Mouse (Mus musculus) granulocyte monocyte progenitor cell, adult 5-6 weeks (primary cell): ENCODE results near the gene Fig4. TPM values are rescaled to one million over a fixed set of nuclear protein-coding genes. Genes with fewer than 3 reads are reported as not detected.

ENCODE experiments used
- ATAC-seq: replicated peaks from 2 replicates; pipeline ENCODE4 v1.8.0; 2016; ENCODE audit warnings: mild to moderate bottlenecking, moderate TSS enrichment, inconsistent platforms; ENCODE audit not compliant: poor library complexity, severe bottlenecking
- total RNA-seq, 2 experiments: library from RNA; stranded (forward) in 1 of 2; stranded (reverse) in 1 of 2; fragments of 200-712, 200-1000 nt in 1 of 2; fragments of >200 nt in 1 of 2; fragmentation: Nextera tagmentation in 1 of 2; gene quantifications; 2 replicates each; pipeline ENCODE4 v1.2.3; 2014 to 2017

Gene Fig4
- total RNA-seq, 2 experiments from 2014 or later: 28.1 to 48.5 TPM

DNA sequence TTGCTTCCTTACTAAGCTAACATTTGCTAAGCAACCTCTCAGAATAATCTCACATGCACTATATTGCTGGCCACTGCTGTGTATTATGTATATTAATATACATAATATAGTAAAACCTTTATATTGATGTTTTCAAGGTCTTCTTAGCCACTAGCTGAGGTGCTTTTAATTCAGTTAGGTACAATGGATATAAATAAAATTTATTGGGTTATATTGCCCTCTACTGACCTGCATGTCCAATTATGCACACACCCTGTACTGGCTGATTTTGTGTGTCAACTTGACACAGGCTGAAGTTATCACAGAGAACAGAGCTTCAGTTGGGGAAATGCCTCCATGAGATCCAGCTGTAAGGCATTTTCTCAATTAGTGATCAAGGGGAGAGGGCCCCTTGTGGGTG, 41.2 kb downstream of the Fig4 start:
- ATAC-seq: no peak

- ATAC-seq: no peak
These were observed 41.8 kb downstream of the Fig4 start for GRCm38 (mm10) chr10:41261218-41261617.

- no peak for ATAC-seq
These were observed 42.6 kb downstream of the Fig4 start for GRCm38 (mm10) chr10:41260243-41261006.

DNA sequence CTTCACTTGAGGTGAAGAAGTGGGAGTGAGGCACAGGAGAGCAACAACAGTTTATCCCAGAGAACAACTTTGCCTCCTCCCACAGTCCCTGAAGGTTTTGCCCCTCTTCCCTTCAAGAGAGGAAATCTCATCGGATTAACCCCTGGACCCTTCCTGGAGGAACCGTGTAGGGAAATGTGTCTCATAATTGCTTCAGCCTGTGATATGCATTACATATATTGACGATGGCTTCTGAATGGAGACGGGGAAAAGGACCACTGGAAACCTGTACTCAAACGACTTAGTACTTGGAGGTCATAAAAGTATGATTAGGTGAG, 52.4 kb downstream of the Fig4 start:
- ATAC-seq: no peak

GRCm38 (mm10) chr10:41250045-41250748, 52.9 kb downstream of the Fig4 start:
- no peak for ATAC-seq

DNA sequence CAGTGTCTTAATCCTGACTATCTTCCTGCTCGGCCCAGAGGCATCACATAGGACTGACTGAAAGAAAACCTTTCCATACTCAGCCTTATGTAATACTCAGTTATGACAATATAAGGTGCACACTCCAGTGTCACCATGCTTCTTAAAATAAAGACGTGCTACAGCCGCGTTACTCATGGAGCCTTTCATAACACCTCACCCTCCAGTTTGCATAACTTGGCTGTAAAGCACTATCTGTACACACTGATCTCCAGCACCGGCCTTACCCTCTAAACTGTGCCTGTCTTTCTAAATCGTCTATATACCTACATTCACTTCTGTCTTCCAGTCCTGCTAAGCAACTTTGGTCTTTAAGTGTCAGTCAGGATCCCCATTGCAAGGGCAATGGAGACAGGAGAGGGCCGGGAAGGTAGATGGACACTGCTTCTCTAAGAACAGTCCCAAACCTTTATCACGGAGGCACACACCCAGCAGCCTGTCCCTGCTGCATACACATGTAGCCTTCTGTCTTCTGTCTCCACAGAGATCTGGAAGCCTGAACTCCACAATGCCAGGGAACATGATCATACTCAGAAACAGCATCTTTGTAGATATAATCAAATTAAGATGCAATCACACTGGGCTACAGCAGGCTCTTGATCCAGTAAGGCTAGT, 53.9 kb downstream of the Fig4 start:
- ATAC-seq: no peak

- ATAC-seq: no peak
These were observed 55.1 kb downstream of the Fig4 start for GRCm38 (mm10) chr10:41247800-41248473.

DNA sequence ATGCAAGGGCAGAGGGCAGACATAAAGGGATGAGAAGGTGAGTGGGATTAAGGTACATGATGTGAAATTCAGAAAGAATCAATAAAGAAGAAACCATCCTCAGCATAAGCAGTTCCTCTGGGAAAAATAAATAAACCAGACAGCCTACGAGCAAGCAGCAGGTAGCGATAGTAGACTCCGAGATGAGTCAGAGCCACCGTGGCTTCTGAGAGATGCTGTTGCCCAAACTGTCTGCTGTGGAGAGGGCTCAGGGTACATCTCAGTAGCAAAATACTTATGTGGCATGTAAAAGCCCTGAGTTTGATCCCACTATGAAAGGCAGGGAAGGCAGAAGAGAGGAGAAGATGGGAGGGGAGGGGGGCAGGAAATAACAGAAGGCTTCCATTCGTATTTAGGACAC, 56.9 kb downstream of the Fig4 start:
- ATAC-seq: no peak

DNA sequence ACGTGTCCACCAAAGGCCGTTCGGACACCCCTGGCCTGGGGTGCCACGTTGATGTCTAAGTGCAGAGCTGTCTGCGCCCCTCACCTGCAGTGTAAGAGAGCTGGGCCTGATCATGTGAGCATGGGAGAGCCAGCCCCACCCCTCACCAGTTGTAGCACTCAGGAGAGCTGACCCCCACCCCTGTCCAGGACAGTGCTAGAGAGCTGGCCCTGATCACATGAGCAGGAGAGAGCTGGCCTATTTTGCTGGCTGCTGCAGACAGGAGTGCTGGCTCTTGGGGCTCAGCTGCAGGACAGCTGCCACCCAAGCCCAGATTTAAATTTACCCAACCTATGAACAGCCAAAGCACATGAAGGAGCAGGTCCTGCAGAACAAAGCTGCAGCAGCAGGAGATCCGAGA, 57.6 kb downstream of the Fig4 start:
- ATAC-seq: no peak

- ATAC-seq: no peak
These were observed 58.0 kb downstream of the Fig4 start for GRCm38 (mm10) chr10:41245028-41245427.

- no peak for ATAC-seq
These were observed 59.1 kb downstream of the Fig4 start for GRCm38 (mm10) chr10:41243930-41244329.

- no peak for ATAC-seq
These were observed 61.4 kb downstream of the Fig4 start for GRCm38 (mm10) chr10:41241558-41242242.

DNA sequence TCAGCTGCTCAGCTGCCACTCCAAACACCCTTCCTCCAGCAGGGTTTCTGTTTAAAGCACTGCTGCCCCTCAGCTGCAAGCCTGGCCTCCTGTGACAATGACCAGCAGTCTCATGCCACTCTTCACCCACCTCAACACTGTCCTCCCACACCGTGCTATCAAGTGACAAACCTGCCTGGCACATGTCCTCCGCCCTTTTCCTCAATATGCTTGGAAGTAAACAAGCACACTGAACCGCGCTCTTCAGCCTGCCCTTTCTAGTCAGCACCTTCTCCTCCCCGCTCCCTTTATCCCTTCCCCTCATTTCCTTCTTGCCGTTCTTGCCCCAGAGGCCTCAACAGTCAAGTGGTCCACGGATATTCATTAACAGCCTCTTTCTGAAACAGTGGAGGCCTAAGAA, 62.0 kb downstream of the Fig4 start:
- ATAC-seq: no peak

DNA sequence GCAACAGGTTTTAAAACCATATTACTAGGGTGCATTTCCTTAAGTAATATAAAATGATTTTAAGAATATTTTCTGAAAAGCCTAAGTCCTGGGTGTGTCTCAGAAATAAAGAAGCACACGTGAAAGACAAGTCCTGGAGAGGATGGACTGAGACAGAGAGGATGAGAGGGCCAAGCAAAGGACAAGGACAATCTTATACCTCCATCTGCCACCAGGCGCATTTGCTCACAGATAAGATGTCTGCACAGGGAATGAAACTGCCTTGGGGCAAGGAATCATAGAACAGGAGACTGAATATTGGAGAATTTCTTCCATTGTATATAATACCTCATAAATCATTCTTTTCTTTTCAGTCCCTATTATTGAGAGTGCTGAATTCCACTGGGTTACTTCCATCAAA, 67.0 kb downstream of the Fig4 start:
- ATAC-seq: no peak

GRCm38 (mm10) chr10:41235584-41235983, 67.5 kb downstream of the Fig4 start:
- ATAC-seq: no peak

DNA sequence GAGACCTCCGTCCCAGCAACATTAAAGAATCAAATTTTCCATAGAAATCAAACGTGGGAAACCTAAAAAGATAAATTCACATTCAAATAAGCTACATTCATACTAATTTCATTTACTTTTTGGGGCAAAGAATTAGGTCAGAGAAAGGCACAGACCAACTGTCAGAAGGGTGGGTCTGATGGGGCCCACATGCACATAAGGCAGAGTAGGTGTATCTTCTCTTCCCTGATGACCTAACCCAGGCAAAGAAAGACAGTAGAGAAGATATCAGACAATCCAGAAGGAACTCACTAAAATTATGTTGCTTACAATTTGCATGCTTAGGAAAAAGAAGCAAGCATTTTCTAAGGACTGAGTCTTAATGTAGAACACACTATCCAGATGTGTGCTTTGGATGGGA, 67.9 kb downstream of the Fig4 start:
- no peak for ATAC-seq

DNA sequence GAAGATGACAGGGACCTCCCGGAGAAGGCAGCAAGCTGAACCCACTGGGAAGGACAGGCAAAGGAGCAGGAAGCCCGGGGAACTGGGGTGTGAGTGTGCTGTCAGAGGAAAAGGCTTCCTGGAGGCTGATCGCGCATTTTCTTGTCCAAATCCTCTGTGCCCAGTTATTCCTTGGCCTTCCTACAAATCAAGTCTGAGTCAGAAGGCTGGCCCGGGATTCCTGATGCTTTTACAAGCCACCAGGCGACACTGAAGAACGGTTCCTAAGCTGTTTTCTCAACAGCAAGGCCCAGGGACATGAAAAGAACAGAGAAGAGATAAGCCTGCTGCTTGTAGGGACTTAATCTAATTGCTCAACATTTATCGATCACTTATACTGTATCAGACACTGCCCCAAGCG, 68.5 kb downstream of the Fig4 start:
- ATAC-seq: no peak

DNA sequence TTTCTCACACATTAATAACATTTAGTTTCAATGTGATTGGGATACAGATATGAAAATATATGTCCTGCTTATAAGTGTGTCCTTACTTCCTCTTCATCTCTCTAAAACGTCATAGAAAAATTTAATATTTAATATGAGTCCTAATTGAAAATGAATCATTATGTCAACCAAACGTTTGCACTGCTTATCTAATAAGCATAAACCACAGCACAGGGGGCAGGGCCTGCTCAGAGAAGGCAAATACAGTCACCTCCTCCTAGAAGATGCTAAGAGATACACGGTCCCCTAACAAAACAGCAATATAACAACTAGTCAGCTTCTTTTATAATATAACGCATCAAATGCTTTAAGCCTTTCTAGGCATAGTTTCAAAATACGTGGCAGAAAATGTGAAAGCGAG, 69.9 kb downstream of the Fig4 start:
- no peak for ATAC-seq

- no peak for ATAC-seq
These were observed 71.8 kb downstream of the Fig4 start for GRCm38 (mm10) chr10:41231163-41231835.

DNA sequence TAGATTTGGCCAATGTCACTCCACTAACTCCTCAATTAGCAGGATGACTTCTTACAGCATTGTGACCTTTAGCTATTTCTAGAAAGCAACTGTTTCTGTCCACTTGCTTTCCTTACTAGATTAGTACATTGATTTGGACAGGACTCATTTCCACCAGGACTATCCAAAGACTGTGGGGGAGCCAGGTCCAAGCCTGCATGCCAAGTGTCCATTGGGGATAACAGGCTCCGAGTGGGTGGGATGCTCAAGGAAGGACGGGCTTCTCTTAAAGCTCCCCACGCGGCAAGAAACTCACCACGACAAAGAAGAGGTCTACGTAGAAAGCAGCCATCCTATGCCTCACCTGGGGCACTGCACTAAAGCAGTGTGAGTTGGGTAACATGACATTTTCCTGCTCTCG, 75.4 kb downstream of the Fig4 start:
- ATAC-seq: no peak
